Mouse (Mus musculus): ENCODE measurements at regions not wholly inside any gene's neighbourhood (a gene's known extent, or its start where the extent isn't known, plus 50 kb on each side); places are given as distances from the start of the nearest gene placed in this dataset.

DNA sequence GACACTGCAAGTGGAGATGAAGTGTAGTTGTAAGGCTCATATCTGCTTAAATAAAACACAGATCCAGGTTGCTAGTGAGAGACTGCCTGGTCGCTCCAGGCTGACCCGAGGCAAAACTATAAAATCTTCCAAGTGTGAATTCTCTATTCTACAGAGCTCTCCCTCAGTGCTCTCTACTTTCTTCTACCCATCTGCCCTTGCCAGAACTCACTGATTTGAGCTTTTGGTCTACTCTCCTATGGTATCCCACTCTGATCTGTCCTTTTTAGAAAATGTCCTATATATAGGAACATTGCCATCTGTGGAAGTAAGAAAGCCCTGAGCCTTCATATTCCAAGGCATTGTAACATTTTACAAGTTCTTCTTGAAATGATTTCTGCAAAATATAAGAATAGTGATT lies 518.3 kb downstream of the Galc start:
- TF ChIP-seq POLR2A (IDR thresholded peaks at IDR 0.05; ENCODE audit: borderline replicate concordance, extremely low read depth, insufficient read depth, insufficient read length, poor library complexity, severe bottlenecking) (no peak), CTCF (IDR thresholded peaks at IDR 0.05; ENCODE audit: borderline replicate concordance, extremely low read depth, insufficient read depth, insufficient read length) (no peak)

Measured in brain, embryonic 14.5 days (tissue).